Mouse (Mus musculus) adrenal gland, postnatal 25 days (tissue): ENCODE measurements around the gene Fgfr2. TPM values are rescaled to one million over a fixed set of nuclear protein-coding genes. Genes with fewer than 3 reads are reported as not detected.

Source experiments
- DNase-seq: peaks from one replicate; pipeline ENCODE4 v3.0.0; 2021; ENCODE audit warnings: mixed read lengths
- total RNA-seq: library from RNA; stranded (reverse); gene quantifications from 2 replicates; pipeline ENCODE4 v1.2.3, GENCODE M21; 2021

The Fgfr2 gene
- total RNA-seq, 1 experiment from 2014 or later, result 186 TPM

GRCm38 (mm10) chr7:133085408-133085807, 37.7 kb downstream of the Fgfr2 start:
- DNase-seq, result no peak

- DNase-seq, result no peak
Observed at GRCm38 (mm10) chr7:133083936-133084614, 39.1 kb downstream of the Fgfr2 start.

GRCm38 (mm10) chr7:133078929-133079328, 44.2 kb downstream of the Fgfr2 start:
- no peak for DNase-seq

- DNase-seq, result no peak
Observed at GRCm38 (mm10) chr7:133074462-133075133, 48.6 kb downstream of the Fgfr2 start.

GRCm38 (mm10) chr7:133073147-133073651, 50.0 kb downstream of the Fgfr2 start:
- no peak for DNase-seq

- DNase-seq, result no peak
Observed at GRCm38 (mm10) chr7:133072535-133072934, 50.6 kb downstream of the Fgfr2 start.

GRCm38 (mm10) chr7:133067321-133067841, 55.8 kb downstream of the Fgfr2 start:
- no peak for DNase-seq

GRCm38 (mm10) chr7:133066776-133067175, 56.4 kb downstream of the Fgfr2 start:
- no peak for DNase-seq

- no peak for DNase-seq
Observed at GRCm38 (mm10) chr7:133062055-133062454, 61.1 kb downstream of the Fgfr2 start.

- no peak for DNase-seq
Observed at GRCm38 (mm10) chr7:133060170-133060569, 63.0 kb downstream of the Fgfr2 start.

- no peak for DNase-seq
Observed at GRCm38 (mm10) chr7:133059517-133060104, 63.5 kb downstream of the Fgfr2 start.

- no peak for DNase-seq
Observed at GRCm38 (mm10) chr7:133059150-133059509, 64.0 kb downstream of the Fgfr2 start.

- no peak for DNase-seq
Observed at GRCm38 (mm10) chr7:133058496-133059149, 64.5 kb downstream of the Fgfr2 start.

GRCm38 (mm10) chr7:133056924-133057323, 66.2 kb downstream of the Fgfr2 start:
- no peak for DNase-seq

GRCm38 (mm10) chr7:133054486-133054885, 68.7 kb downstream of the Fgfr2 start:
- DNase-seq, result no peak

GRCm38 (mm10) chr7:133053757-133054156, 69.4 kb downstream of the Fgfr2 start:
- DNase-seq, result no peak

- DNase-seq, result no peak
Observed at GRCm38 (mm10) chr7:133052819-133053218, 70.3 kb downstream of the Fgfr2 start.

- DNase-seq, result no peak
Observed at GRCm38 (mm10) chr7:133050681-133051080, 72.5 kb downstream of the Fgfr2 start.

- DNase-seq, result no peak
Observed at GRCm38 (mm10) chr7:133048085-133048630, 75.0 kb downstream of the Fgfr2 start.

- DNase-seq, result no peak
Observed at GRCm38 (mm10) chr7:133047287-133047686, 75.9 kb downstream of the Fgfr2 start.

GRCm38 (mm10) chr7:133044721-133045120, 78.4 kb downstream of the Fgfr2 start:
- no peak for DNase-seq

GRCm38 (mm10) chr7:133041784-133042183, 81.4 kb downstream of the Fgfr2 start:
- DNase-seq, result no peak
